Mouse (Mus musculus): ENCODE results near the gene Carm1.
A peak's percentile ranks its signal among the peaks of the same experiment; 100 is the strongest.
"Not testable (repeated sequence)": the region's sequence is repeated elsewhere in the genome, so short reads cannot be mapped to it uniquely, and the experiment has no call there.

The Carm1 gene

DNA sequence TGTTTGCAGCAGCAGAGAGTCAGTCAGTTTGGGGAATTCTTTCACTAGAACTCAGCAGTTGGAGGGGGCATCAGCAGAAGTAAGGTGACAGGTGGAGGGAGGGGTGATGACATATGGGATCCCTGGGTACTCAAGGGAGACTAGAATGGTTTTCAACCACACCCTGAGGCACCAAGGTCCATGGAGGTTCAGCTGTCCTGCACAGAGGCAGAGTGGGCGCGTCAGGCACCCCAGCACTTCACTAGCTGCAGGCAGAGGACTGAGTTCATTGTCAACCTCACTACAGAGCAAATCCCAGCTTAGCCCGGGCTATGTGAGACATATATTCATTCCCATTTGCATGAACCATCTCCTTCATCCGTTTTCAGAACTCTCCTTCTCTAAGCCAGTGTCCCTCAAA lies 9.7 kb upstream of the Carm1 start:
- no peak for DNase-seq (ENCODE audit: inconsistent ontology term)

DNA sequence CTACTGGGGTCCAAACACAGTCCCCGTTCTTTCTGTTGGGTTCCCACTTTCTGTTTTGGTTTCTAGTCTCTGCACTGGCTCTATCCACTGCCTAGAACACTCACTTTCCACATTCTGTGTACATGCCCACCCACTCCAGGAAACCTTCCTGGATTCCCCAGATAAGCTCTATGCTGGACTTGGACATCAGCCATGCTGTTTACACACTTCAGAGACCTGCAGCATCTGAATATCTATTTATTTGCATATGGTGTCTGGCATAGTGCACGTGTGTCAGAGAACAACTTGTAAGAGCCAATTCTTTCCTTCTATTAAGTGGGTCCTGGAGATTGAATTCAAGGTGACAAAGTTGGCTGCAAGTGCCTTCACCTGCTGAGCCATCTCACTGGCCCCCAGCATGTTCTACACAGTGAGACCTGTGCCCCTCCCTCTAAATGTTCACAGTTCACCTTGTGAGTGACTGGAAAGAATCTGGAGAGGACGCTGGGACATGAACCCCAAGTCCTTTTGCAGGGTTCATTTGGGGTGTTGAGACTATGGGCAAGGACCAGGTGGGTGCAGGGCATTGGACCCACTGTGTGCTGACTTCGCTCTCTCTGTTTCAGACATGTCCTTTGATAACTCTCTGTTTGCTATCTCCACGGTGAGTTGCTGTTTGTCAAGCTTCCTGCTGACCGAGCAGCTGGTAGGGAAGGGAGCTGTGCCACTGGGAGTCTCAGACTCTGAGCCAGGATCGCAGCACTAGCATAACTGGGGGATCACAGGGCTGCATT lies 6.5 kb upstream of the Carm1 start:
- no peak for DNase-seq (ENCODE audit: inconsistent ontology term)

DNA sequence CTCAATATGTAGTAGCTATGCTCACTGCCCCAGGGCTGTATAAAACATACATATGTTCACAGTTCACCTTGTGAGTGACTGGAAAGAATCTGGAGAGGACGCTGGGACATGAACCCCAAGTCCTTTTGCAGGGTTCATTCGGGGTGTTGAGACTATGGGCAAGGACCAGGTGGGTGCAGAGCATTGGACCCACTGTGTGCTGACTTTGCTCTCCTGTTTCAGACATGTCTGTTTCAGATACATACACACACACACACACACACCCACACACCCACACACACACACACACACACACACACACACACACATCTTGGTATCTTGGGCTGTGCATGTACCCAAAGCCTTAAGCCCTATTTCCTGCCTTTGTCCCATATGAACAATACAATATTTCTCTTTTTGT lies 4.7 kb upstream of the Carm1 start:
- not testable (repeated sequence) for DNase-seq (ENCODE audit: inconsistent ontology term)

DNA sequence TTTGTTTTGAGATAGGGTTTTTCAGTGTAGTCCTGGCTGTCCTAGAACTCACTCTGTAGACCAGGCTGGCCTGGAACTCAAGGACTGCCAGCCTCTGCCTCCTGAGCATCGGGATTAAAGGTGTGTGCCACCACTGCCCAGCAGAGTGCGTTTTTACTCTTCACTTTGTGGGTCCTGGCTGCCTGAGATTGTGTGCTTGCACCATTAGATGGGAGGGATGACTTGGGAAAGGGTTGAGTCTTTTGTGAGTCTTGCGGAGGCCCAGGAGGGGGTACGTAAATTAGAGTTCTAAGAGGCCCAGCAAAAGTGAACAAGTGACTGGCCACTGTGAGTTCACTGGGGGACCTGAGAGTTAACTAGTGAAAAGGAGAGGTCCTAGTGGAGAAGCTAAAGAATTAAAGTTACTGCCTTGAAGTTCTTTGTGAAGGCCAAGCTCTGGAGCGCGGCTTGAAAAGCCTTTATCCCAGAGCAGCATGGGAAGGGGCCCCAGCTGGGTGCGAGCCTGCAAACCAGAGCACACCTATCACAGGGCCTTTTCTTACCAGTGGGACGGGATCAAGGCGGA lies 1.3 kb upstream of the Carm1 start:
- DNase-seq (ENCODE audit: inconsistent ontology term): no peak

DNA sequence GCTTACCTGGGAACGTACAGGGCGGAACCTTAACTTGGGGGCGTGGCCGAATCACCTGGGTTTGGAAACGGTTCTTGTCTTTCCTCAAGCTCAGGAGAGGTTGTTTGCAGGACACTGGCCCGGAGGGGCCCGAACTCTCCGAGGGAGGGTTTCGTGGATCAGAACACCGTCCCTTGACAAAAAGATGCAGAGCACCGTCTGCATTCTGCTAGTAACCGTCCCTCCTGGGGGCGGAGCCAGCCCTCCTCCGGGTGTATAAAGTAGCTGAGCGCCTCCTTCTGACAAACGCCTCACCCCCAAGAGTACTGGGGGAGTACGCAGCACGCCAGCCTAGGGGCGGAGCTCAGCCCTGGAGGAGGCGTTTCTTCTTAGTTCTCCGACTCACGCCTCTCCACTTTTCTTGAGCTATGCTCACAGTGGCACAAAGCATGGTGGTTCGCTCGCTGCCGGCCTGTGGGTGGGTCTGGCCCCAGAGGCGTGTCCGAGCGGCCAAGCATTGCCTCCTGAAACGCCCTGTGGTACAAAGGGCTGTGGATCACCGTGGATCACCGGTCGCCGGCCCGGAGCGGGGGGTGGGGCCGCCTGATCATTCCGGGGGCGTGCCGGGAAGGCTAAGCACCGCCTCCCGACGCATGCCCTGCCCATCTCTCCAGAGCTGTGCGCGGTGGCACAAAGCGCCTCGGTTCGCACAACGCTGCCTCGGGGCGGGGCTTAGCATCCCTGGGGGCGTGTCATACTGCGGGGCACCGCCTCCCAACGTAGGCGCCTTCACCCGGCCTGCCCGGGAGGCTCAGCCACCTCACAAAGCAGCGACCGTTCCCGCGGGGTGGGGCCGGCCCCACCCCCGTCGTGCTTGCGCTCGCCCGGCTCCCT lies 542 bp upstream of the Carm1 start:
- DNase-seq (ENCODE audit: inconsistent ontology term): peak; percentile 100

DNA sequence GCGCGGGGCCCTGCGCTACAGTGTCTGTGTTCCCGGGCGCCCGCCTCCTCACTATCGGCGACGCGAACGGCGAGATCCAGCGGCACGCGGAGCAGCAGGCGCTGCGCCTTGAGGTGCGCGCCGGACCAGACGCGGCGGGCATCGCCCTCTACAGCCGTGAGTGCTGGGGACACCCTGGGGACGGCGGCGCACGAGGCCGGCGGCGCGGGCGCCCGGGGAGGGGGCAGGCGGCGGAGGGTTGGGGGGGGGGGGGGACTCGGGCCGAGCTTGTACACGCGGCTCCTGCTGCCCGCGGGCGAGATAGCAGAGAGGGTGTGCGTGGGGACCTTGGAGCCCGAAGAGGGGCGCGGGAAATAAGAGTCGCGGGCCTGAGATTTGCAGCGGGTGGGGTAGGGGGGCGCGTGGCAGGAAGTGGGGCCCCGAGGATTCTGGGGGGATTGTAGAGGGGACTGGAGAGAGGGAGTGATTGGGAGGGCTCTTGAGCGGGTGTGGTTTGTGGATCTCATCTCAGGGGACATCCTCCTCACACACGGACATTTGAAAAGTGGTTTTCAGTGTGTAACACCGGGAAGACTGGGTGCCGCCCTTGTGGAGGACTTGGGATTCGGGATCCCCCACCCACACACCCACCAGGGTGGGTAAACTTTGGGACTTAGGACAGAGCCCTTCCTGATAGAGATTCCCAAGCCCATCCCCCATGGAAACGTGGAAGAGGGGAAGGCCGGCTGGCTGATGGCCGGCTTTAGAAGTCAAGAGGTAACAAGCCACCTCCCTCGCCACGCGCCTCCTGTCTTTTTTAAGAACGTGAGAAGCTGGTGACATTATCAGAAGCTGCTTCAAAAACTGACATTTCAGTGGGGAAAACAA lies 614 bp downstream of the Carm1 start:
- peak; percentile 72 for DNase-seq (ENCODE audit: inconsistent ontology term)

DNA sequence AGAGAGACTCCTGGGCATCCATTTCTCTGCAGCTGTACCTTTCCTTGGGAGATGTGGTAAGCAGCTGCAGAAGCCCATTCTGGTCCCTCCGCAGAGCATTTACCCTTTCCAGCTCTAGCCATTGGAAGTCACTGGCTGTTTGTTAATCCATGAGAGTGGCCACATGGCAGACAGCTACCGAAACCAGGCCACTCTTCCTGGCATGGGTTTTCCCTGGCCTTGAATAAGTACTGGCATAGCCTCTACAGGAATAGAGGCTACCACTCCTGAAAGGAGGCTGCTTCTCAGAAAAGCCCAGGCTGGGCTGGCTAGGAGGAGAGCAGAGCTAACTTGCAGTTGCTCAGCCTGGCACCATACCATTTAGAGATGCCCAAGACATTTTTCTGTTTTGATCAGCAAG lies 4.4 kb downstream of the Carm1 start:
- no peak for DNase-seq (ENCODE audit: inconsistent ontology term)

DNA sequence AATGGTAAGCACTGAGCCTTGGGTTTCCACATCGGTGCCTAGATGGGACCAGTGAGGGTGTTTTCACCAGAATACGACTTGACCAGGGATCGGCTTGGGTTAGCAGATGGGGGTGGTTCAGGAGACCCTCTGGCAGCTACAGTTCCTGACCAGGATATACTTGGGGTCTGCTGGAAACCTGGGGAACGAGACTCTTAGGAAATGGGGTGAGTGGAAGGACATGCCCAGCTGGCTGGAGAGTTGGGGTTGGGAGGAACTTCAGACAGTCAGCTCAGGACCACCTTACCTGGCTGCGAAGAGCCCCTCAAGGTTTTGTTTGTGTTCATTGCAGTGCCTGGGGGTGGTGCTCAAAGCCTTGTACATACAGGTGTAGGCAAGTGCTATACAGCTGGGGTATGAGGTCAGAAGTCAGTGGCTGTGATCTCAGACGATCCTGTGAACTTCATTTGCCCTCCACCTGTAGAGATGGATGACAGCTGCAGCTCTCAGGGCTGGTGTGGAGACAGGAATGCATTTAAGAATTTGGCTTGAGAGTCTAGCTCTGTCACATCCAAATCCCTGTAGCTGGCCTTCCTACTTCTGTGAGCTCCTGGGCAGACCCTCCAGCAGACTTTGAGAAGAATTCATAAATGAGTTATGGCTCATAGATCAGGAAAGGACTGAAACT lies 7.0 kb downstream of the Carm1 start:
- DNase-seq (ENCODE audit: inconsistent ontology term): no peak

DNA sequence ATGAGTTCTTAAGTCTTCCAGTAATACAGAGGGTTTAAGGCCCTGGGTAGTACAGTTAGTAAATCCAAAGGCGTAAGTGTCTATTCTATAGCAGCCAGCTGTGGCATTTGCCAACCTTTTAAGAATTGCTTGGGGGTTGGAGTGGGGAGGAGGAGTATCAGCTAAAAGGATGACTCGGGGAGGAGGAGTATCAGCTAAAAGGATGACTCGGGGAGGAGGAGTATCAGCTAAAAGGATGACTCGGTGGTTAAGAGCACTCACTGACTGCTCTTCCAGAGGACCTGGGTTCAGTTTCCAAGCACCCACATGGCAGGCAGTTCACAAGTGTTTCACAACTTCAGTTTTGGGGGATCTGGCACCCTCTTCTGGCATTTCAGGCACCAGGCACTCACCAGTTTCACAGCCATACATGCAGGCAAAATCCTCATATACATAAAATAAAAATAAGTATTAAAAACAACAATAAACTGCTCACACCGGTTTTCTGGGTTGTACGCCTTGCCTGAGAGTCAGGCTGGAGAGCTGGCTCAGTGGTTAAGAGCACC lies 8.6 kb downstream of the Carm1 start:
- no peak for DNase-seq (ENCODE audit: inconsistent ontology term)

DNA sequence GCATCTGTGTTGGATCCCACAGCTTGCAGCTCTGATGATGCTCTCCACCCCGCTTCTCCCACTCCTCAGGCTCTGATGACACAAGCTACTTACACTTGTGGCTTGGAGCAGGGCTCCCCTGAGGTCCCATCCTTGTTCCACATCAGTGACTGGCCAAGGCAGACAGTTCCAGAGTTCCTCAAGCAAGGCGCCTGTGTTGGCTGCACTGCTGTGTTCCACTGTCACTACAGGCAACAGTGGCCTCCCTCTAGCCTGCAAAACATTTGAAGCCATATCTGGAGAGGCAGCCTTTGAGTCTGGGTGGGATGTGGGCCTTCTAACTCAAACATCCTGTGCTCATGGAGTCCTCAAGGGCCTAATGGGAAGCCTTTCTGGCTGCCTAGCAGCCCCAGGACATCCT lies 10.3 kb downstream of the Carm1 start:
- DNase-seq (ENCODE audit: inconsistent ontology term): peak; percentile 19

DNA sequence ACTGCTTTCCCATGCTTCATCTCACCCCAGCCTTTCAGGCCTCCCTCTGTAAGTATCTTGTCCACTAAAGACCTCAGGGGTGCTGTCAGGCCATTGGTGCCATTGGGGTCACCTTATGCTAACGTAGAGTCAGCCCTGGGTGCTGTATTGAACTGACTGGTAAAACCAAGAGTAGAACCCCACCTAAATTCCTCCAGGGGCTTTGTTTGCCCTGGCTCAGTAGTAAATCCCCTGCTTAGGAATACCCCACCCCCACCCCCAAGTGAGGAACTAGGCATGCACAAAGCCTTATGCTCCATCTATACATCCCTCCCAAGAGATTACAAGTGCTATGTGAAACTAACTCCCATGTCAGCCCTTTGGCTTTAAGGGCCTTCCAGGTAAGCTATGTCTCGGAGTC lies 10.9 kb downstream of the Carm1 start:
- DNase-seq (ENCODE audit: inconsistent ontology term): no peak

DNA sequence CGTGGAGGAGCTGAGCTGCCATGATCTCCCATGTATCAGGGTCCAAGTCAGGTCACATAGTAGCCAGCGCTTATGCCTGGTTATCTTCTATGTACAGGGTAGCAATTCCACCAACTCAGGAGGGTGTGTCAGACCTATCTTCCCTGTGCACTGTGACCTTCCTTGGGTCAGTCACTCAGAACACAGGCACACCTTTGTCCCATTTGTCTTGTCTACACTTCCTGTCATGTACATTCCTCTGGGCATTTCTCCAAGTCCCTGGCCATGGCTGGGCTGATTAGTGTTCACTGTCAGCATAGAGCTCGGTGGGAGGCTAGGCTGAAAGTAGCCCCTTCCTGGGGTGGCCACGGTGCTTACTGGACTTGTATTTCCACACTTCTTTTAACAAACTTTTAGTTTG lies 11.7 kb downstream of the Carm1 start:
- peak; percentile 5 for DNase-seq (ENCODE audit: inconsistent ontology term)

DNA sequence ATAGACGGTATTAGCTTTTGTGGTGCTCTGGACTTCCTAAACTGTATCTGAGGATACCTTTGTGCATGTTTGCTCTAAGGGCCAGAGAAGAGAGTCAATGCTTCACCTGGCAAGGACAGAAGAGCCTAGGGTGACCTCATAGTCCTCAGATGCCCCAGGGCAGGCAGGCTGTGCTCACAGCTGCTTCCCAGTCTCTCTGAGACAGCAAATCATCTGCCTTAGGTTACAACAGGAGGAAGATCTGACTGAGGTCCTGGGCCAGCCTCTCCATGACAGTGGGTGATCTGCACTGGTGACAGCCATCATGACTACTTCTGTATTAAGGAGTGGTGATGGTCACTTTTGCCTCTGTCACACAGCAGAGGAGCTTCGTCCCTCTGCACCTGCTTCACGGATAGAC lies 12.5 kb downstream of the Carm1 start:
- no peak for DNase-seq (ENCODE audit: inconsistent ontology term)

DNA sequence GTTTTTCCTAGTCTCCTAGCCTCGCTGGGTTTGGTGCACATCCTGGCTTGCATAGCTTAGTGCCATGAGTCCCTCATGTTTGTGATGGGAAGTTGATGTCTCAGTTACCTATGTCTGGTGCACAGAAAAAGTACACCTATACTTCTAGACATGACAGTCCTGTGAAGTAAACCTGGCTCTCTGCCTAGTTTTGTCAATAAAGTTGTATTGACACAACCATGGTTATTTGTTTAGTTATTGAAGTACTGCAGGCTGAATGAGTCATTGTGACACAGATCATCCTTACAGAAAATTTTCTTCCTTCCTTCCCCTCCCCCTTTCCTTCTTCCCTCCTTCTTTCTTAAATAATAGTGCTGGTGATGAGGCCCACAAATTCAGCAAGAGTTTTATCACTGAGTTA lies 17.7 kb downstream of the Carm1 start:
- no peak for DNase-seq (ENCODE audit: inconsistent ontology term)

DNA sequence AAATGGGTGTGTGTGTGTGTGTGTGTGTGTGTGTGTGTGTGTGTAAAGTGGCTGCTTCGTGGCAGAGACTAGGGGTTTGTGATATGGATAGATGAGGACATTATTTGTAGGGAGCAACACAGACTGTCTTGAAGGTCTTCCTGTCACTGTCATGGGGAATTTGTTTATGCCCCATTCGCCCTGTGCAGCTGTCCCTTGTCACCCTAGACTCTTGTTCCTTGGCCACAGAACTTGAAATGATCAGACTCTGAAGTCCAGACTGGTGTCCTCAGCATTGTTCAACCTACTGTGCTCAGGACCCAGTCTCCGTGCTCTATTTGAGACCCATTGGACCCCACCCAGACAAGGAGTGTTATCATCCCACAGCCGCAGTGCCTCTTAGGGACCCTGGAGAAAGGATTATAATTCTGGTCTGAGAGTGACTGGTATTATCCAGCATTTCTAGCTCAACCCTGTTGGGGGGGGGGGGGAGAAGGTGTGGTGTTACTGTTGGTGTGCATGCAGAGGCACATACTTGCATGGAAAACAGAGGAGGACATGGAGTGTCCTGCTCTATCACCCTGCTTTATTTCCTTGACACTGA lies 18.4 kb downstream of the Carm1 start:
- no peak for DNase-seq (ENCODE audit: inconsistent ontology term)

DNA sequence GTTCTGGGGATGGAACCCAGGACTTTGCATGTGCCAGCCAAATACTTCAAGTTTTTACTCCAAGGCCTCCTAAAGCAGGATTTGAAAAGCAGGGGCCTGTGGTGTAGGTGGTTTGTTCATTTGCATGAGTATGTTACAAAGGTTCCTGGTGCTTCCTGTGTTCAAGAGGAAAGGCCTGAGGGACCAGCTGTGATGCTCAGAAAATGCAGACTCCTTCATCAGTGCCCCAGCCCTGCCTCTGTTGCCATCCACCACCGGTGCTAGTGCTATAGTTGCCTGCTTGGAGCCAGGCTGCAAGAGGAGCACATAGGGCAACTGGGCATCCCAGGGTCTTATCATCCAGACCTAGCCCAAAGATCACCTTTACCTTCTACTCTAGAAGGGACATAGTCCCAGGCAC lies 19.8 kb downstream of the Carm1 start:
- DNase-seq (ENCODE audit: inconsistent ontology term): no peak

DNA sequence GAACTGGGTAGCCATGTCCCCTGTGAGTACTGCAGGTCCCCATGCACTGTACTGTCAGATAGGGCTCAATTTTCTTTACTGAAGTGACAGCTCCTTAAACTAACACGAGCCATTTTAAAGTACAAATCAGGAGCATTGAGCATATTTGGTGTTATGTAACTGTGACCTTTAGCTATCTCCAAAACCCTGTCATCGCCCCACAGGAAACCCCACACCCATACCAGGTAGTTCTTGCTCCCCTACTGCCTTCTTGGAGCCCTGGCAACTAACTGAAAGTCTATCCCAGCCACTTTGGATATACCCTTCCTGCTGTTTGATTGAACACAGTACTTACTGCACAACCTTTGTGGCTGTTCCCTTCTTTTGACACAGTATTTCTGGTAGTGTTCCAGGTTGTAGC lies 20.4 kb downstream of the Carm1 start:
- DNase-seq (ENCODE audit: inconsistent ontology term): no peak

DNA sequence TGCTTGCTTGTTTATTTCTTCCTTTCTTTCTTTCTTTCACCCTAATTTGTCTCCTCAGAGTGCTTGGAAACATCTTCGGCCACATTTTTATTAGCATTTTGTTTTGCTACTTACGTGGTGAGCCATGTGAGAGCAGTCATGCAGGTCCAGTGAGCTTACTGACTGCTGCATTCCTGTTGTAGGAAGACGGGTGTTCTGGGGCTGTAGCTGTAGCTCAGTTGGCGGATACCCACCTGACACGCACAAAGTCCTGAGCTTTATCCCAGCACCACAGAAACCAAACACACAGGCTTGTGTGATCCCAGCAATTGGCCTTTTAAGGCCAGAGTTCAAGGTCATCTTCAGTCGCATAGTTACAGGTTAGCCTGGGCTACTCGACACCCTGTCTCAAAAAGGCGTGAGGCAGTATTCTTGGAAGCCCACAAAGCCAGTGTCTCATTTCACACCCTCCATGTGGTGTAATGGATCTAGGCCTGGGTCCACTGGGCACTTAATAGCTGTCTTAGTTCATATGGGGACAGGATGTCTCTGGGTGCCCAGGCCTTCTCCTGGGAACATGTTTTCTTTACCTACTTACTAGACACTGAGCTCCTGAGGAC lies 22.1 kb downstream of the Carm1 start:
- DNase-seq (ENCODE audit: inconsistent ontology term): no peak

DNA sequence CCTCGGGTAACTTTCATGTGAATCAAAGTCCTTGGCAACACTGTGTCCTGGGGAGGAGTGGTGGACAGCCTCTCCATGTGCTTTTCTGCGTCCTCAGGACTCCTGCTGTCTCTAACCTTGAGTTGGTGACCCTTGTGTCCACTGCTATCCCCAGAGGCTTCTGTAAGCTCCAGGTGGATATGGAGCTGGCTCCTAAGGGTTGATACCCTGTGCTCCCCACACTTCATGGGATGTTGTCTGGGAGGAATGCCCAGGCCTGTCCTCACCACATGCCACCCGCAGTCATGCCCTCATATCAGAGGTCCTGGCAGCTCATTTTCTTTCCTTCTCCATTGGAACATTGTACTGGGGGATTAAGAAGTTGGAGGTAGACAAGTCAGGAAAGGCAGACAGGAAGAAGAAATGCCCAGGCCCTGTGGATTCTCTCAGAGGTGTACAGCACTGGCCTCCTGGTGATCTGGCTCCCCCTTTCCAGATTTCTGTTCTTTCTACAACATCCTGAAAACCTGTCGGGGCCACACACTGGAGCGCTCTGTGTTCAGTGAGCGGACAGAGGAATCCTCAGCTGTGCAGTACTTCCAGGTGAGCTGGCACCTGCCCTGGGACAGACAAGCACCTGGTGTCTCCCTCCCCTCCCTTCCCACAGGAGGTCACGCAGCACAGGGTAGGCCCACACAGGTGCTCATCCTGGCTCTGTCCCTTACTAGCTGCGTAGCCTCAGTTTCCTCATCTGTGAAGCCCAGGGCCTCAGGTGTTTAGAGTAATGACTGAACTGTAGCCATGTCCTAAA lies 27.5 kb downstream of the Carm1 start:
- DNase-seq (ENCODE audit: inconsistent ontology term): no peak

All from Muller cell, postnatal 12 days (primary cell).